Mouse (Mus musculus) erythroblast, embryonic 14.5 days (primary cell): ENCODE measurements around the gene Tns3.

Source experiments
- GATA1 ChIP-seq: IDR thresholded peaks from 2 replicates; pipeline ENCODE4 v1.6.1; 2012; ENCODE audit warnings: low read length, inconsistent platforms, mixed read lengths
- TAL1 ChIP-seq: IDR thresholded peaks from 3 replicates; pipeline ENCODE4 v1.6.1; 2012; ENCODE audit warnings: low read length, inconsistent platforms, mixed read lengths

- no peak for TF ChIP-seq GATA1
- no peak for TF ChIP-seq TAL1
Measured at GRCm38 (mm10) chr11:8450540-8450939, 213.8 kb downstream of the Tns3 start.
